Mouse (Mus musculus): ENCODE results near the gene Scn5a.

DNA sequence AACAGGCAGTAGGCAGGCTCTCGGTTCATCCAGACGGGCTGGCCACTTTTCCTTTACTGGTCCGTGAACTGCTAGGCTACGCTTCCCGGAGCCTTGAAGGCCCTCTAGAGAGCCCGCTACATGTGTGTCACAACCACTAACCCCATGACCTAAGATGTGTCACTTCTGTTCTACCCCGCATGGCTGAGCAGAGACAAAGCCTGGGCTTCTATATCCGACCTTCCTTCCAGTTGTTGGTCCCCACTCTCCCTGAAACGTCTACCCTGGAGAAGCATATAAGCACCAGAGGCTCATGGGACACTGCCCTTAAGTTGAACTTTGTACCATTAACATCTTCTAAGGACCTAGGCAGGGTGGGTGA lies 80.6 kb downstream of the Scn5a start:
- no peak for TF ChIP-seq CTCF (IDR thresholded peaks at IDR 0.05; ENCODE audit: control insufficient read depth, insufficient read depth, insufficient read length)
- no peak for TF ChIP-seq MAX (IDR thresholded peaks at IDR 0.05)
- TF ChIP-seq USF1 (IDR thresholded peaks at IDR 0.05; ENCODE audit: low read depth) = no peak
- TF ChIP-seq MYOG (IDR thresholded peaks at IDR 0.05; ENCODE audit: control insufficient read depth, extremely low read depth, insufficient read length) = no peak
- TF ChIP-seq MYOD1 (IDR thresholded peaks at IDR 0.05; ENCODE audit: control insufficient read depth, insufficient read length, low read depth) = no peak
- TF ChIP-seq CEBPB (IDR thresholded peaks at IDR 0.05; ENCODE audit: low read depth) = no peak
- no peak for TF ChIP-seq FOSL1 (IDR thresholded peaks at IDR 0.05; ENCODE audit: insufficient read depth, low read length, poor library complexity, severe bottlenecking)

Measured in C2C12 (cell line).